Mouse (Mus musculus): ENCODE data around the gene Mtch2.
A peak's percentile ranks its signal among the peaks of the same experiment; 100 is the strongest.
"Not testable (repeated sequence)": the region's sequence is repeated elsewhere in the genome, so short reads cannot be mapped to it uniquely, and the experiment has no call there.

The Mtch2 gene

DNA sequence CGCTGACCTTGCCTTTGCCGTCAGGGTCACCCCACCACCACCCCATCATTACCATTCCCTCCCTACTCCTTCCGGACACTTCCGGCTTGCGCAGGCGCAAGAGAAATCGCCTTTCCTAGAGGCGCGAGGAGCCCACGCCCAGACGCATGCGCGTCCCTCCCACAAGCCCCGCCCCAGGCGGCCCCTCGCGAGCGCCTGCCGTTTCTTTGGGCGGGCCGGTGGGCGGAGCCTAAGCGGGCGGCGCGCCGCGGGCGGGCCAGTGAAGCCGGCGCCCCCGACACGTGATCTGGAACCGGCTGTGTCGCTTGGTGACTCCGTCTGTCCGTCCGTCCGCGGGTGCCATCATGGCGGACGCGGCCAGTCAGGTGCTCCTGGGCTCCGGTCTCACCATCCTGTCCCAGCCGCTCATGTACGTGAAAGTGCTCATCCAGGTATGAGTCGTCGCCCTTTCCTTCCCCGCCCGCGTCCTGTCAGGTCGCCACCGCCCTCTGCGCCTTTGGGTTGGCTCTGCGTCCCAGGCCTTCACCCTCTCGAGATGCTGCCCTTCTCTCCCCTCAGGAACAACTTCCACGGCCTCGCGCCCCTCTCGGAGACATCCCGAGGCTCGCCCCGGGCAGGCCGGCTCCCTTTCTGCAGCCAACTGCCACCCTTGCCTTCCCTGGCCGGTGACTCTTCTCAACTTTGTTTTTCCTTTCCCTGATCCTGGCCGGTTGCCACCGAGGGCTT, at the start of gene Mtch2:
Gene Mtch2 (plus strand): TSS at position 201 of the 726 bp plus-strand sequence.
- peak; percentile 97 to 98 for DNase-seq (ENCODE audit: low spot score in 2 of 2)

DNA sequence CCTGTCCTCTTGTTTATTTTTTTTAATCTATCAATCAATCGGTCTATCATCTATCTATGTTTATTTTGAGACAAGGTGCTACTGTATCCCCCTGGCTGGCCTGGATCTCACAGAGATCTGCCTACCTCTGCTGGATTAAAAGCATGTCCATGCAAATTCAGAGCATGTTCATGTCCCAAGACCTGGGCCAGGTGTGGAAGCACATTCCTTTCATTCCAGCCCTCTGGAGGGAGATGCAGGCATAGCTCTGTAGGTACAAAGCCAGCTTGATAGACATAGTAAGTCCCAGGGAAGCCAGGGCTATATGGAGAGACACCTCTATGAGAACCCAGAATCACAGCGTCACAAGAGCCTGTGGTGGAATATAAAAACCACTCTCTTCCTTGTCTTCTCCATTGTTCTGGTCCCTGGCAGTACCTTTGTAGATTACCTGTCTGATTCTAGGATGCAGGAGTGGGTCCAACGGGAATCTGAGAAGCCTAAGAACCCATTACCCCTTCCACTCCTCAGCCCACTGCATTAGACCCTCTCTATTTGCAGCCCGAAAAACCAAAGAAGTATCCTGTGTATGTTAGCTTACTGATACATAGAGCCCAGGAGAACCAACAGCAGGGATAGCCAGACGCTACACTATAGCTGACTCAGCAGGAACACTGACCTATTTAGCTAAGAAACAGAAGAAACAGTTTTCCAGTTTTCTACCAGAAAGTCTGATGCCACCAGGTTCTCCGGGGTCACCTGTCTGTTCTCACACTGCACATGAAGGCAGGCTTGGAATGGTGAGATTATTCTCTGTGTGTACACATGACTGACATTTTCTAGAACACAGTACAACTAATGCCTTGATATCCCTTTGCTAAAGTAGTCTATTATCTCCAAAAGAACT, 38.5 kb upstream of the Mtch2 start:
- DNase-seq (ENCODE audit: low spot score in 2 of 2), result no peak

DNA sequence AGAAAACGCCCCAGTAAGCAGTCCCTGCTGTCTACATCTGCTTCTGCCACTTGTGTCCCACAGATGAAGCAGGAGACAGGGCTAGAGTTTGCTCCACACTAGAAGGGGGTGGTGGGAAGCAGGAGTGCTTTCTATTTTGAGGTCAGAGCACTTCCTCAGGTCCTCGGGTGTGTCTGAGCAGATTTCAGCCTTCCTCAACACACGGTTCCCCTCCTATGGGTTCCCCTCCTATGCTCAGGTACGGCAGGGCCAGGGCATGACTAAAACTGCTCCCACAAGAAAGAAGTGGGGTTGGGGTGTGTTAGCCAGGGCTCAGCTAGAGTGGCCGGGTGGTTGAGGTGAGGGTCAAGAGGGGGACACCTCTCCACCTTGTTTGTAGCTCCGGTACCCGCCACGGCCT, 36.2 kb upstream of the Mtch2 start:
- no peak for DNase-seq (ENCODE audit: low spot score in 2 of 2)

- no peak for DNase-seq (ENCODE audit: low spot score in 2 of 2)
These were observed 31.7 kb upstream of the Mtch2 start for GRCm38 (mm10) chr2:90815266-90815665.

DNA sequence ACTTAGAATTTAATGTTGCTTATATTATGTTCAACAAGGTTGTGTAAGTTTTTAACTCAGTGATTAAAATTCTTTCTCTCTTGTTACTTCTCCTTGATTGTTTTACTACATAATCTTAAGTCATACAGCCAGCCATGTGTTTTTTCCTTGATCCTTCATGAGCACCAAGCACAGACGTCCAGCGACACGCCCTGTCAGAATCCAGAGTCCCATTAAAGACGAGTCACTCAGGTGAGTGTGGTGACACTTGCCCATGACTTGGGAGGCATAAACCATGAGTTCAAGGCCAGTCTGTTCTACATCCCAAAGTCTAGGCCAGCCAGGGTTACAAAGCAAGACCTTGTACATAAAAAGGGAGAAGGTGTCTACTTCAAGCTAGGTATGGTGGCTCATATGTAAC, 30.8 kb upstream of the Mtch2 start:
- no peak for DNase-seq (ENCODE audit: low spot score in 2 of 2)

GRCm38 (mm10) chr2:90818710-90819109, 28.2 kb upstream of the Mtch2 start:
- DNase-seq (ENCODE audit: low spot score in 2 of 2), result peak; percentile 8 to 44

DNA sequence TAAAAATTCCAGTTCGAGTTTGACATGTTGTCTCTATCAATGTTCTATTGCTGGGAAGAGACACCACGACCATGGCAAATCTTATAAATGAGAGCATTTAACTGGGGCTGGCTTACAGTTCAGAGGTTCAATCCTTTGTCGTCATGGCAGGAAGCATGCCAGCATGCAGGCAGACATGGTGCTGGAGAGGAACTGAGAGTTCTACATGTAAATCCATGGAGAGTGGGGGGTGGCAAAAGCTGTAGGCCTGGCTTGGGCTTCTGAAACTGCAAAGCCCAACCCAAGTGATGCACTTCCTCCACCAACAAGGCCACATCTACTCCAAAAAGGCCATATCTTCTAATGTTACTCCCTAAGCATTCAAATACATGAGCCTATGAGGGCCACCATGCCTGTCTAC, 26.1 kb upstream of the Mtch2 start:
- no peak for DNase-seq (ENCODE audit: low spot score in 2 of 2)

GRCm38 (mm10) chr2:90822978-90823377, 24.0 kb upstream of the Mtch2 start:
- DNase-seq (ENCODE audit: low spot score in 2 of 2), result no peak

GRCm38 (mm10) chr2:90823781-90824180, 23.2 kb upstream of the Mtch2 start:
- peak; percentile 7 to 40 for DNase-seq (ENCODE audit: low spot score in 2 of 2)

DNA sequence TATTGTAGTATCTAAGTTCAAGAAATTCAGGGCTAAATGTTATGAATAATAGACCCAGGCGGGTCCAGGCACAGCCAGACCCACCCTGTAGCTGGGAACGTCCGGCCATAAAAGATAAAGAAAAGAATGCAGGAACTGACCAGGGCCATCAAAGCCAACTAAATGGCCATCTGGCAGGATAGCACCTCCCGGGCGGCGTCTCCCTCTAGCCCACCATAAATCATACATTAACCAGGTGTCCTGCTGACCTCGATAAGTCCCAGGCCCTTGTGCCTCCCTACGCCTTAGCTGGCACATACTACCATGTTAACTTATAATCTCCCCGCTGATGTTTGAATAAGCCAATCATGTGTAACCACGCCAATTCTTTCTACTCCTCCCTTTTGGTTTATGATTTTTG, 22.4 kb upstream of the Mtch2 start:
- DNase-seq (ENCODE audit: low spot score in 2 of 2), result not testable (repeated sequence)

DNA sequence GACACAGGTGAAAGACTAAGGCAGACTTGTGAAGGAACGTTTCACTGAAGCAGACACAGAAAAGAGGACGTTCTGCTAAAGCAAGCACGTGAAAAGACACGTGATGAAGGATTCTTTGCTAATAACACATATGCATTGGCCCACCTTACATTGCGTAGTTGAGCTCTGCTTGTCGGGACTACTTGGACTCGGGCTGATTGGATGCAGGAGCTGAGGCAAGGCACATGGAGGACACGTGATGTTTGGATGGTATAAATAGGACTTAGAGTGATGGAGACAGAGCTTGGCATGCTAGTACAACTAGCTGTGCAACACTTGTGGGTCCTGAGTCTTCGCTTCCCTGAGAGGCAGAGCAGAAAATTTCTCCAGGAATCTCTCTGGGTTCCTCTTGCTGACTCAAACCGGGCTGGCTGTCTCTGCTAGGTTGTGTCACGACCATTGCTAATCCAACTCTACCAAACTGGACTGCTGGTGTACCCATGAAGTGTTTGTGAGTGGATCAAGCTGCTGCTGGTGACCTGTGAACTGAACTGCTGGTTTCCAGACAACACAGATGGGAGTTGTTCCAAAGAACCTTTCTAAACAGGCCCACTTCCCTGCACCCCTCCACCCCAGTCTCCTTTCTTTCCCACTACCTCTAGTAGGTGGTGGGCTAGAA, 21.3 kb upstream of the Mtch2 start:
- no peak for DNase-seq (ENCODE audit: low spot score in 2 of 2)

GRCm38 (mm10) chr2:90828739-90829138, 18.2 kb upstream of the Mtch2 start:
- DNase-seq (ENCODE audit: low spot score in 2 of 2), result no peak

- no peak for DNase-seq (ENCODE audit: low spot score in 2 of 2)
These were observed 13.5 kb upstream of the Mtch2 start for GRCm38 (mm10) chr2:90833502-90833901.

- DNase-seq (ENCODE audit: low spot score in 2 of 2), result no peak
These were observed 8.3 kb upstream of the Mtch2 start for GRCm38 (mm10) chr2:90838621-90839020.

DNA sequence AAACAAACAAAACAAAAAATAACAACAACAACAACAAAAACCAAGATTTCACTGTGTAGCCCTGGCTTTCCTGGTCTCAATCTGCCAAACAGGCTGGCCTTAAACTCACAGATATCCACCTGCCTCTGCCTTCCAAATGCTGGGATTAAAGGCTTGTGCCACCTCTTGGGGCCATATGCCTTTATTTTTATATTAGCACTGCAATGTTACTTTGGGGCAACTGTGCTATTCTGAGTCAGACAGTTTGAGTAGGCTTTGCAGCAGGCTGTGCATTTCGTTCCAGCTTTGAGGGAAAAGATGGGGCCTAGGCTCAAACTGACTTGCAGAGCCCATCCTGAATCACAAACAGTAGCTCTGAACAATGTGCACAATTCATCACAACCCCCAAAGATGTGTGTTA, 3.3 kb upstream of the Mtch2 start:
- peak in 1 of 2 experiments; percentile 31 for DNase-seq (ENCODE audit: low spot score in 2 of 2)

DNA sequence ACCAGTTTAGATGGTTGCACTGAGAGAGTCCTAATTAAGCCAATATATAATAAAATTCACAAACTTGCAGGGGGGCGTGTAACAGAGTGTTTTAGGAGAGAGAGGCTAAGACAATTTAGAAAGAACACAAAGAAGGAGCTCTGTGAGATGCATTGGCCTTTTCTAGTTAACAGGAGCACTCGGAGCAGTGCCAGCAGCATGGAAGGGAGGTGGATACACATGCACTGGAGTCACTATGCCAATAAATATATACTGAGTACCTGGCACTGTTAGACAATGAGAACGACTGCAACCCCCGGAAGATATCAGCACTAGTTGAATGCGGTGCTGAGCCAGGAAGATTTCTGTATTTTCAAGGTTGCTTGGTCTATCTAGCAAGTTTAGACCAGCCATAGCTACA, 2.7 kb upstream of the Mtch2 start:
- no peak for DNase-seq (ENCODE audit: low spot score in 2 of 2)

DNA sequence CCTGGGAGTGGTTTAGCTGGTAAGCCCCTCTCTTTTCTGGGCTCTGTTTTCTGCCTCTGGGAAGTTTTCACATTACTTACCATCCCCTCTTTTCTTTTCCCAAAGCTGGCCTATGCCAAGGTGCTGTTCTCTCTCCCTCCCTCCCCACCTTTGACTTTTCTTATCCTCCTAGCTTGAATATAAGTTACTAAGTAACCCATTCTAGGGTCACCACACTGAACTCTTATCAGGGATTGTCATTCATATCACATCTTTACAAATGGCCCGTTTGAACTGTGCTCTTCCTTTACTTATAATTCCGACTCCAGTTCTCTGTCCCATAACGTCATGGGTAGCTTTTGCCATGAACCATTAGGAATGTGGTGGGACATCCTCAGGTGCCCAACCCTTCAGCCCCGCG, 1.7 kb upstream of the Mtch2 start:
- no peak for DNase-seq (ENCODE audit: low spot score in 2 of 2)

DNA sequence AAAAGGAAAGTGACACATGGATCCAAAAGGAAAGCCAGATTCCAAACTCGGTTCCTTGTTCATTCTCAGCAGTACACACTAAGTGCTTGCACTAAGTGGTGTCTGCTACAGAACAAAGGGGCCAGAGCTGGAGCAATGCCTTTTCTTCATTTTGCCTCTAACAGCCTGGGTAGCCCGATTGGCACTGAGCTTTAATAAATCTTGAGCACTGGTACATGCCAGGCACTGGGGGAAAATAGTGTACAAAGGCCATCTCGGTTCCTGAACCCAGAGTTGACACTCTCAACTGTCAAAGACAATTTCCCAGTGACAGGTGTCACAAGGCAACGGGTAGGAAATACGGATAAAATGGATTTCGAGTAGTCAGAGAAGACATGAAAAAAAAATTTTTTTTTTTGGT, 784 bp upstream of the Mtch2 start:
- DNase-seq (ENCODE audit: low spot score in 2 of 2), result peak in 1 of 2 experiments; percentile 30

DNA sequence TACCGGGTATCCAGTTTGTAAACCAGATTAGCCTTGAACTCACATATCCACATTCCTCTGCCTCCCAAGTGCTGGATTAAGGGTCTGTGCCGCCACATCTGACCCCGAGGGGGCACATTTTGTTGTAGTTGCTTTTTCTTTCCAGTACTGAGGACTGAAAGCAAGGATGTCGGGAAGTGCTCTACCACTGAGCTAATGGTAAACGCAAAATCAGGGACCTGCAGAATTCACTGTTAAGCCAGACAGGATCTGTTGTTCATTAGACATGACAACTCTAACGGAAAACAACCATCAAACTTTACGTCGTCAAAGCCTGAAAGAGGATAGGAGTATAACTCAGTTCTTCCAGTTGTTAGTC, 379 bp upstream of the Mtch2 start:
- DNase-seq (ENCODE audit: low spot score in 2 of 2), result no peak

DNA sequence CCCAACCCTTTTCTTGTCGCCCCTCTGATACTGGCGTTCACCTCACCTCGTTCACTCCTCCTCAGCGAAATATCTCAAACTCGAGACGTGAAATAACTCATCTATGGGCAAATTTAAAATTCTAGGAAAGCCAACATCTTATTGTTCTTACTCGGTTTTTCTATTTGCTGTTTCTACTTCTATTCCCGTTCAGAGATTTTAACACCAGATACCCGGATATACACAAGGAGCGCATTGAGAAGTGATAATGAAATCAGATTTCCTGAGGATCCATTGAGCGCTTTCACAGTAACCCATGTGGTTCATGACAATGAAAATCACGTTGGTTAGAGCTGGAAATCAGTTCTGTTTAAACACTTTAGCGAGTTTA, 711 bp downstream of the Mtch2 start:
- no peak for DNase-seq (ENCODE audit: low spot score in 2 of 2)

DNA sequence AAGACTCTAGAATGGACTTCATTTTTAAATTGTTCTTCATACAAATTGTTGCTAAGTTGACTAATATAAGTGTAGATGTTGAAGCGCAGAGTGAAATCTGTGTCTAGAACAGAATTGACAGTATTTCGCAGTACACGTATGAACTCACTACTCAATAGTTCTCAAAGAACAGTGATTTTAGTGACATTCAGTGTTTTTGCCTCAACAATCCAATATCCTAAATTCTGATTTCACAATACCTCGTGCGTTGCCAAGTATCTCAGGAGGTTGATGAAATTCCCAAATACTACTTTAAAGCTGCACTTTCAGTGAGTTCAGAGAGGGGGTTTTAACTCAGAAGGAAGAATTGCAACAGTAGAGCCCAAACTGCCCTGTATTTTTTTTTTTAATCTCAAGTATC, 1.4 kb downstream of the Mtch2 start:
- no peak for DNase-seq (ENCODE audit: low spot score in 2 of 2)

DNA sequence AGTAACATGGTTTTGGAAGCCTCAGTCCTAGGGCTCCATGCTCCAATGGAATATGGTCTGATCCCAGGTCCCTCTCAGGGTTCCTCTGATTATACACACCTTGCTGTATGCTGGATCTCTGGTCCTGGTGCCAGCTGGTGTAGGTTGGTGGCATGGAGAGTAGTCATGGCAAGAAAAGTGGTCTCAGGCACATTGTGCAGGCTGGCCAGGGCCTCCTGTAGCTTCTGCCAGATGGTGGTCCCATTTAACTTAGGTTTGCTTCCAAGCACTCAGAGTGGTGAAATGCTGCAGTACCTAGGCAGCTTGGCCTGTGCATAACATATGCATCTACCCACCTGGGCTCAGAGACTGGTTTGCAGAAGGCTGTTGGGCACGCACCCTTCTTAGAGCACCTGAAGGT, 3.4 kb downstream of the Mtch2 start:
- no peak for DNase-seq (ENCODE audit: low spot score in 2 of 2)

DNA sequence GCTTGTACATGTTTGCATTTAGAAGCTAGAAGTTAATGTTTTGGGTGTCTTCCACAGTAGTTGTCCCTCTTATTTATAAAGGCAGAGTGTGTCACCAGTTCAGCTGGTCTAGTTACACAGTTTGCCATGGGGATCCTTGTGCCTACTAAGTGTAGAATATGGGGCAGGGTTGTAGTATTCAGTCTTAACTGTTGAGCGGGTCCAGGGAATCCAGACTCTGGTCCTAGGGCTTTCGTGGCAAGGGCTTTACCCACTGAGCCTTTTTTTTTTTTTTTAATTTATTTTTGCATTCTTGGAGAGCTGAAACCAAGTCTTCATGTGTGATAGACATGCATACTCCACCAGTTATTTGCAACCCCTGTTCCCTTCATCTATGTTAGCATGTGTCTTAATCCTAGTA, 14.5 kb downstream of the Mtch2 start:
- no peak for DNase-seq (ENCODE audit: low spot score in 2 of 2)

Data from frontal cortex, postnatal 36 days (tissue).